Mouse (Mus musculus) kidney, embryonic 16.5 days (tissue): ENCODE results near the gene Itsn1. TPM values are rescaled to one million over a fixed set of nuclear protein-coding genes. Genes with fewer than 3 reads are reported as not detected.

Experiments used
- ATAC-seq: fragments of 200-750 bp; cut with Nextera tagmentation; 2 replicates; pipeline ENCODE4 v1.8.0; 2017; ENCODE audit warnings: moderate TSS enrichment; ENCODE audit not compliant: low FRiP score, low TSS enrichment
- H3K27ac ChIP-seq: fragments of 300-500 bp; sonication (generic); 2 replicates; pipeline ENCODE4 v1.5.1; 2014; ENCODE audit warnings: low read length
- H3K27me3 ChIP-seq: fragments of 300-500 bp; sonication (generic); 2 replicates; pipeline ENCODE4 v1.6.1; 2014; ENCODE audit warnings: low read length, control low read depth, mixed read lengths; ENCODE audit not compliant: insufficient read depth
- H3K36me3 ChIP-seq: fragments of 300-500 bp; sonication (generic); 2 replicates; pipeline ENCODE4 v1.6.1; 2014; ENCODE audit warnings: low read length, control low read depth, mixed read lengths; ENCODE audit not compliant: insufficient read depth
- H3K4me1 ChIP-seq: fragments of 300-500 bp; sonication (generic); 2 replicates; pipeline ENCODE4 v1.6.1; 2014; ENCODE audit warnings: low read length, control low read depth, mixed read lengths; ENCODE audit not compliant: insufficient read depth
- H3K4me2 ChIP-seq: fragments of 300-500 bp; sonication (generic); replicated peaks from 2 replicates; pipeline ENCODE4 v1.6.1; 2014; ENCODE audit warnings: low read depth, low read length
- H3K4me3 ChIP-seq: fragments of 300-500 bp; sonication (generic); 2 replicates; pipeline ENCODE4 v1.5.1; 2014; ENCODE audit warnings: mild to moderate bottlenecking, low read length
- H3K9ac ChIP-seq: fragments of 300-500 bp; sonication (generic); replicated peaks from 2 replicates; pipeline ENCODE4 v1.6.1; 2014; ENCODE audit warnings: low read length
- H3K9me3 ChIP-seq: fragments of 300-500 bp; sonication (generic); 2 replicates; pipeline ENCODE4 v1.6.1; 2016; ENCODE audit warnings: low read length, control low read depth
- WGBS: fragments of 180-500 bp; shearing (Covaris S2); extraction: QIAGEN DNeasy Blood & Tissue Kit; methylation state at CpG from one replicate; pipeline ENCODE4 v1.1.7; 2014; 5-methylcytosine and 5-hydroxymethylcytosine counted together
- polyA plus RNA-seq: library from polyadenylated mRNA; unstranded; fragments of >200 nt; fragmentation: Nextera tagmentation; extraction: Ambion mirVana; gene quantifications from 2 replicates; pipeline ENCODE4 v1.2.1, GENCODE M21; 2015

The Itsn1 gene
- polyA plus RNA-seq, 1 experiment from 2014 or later, result 24.3 TPM

- H3K27ac ChIP-seq, result no peak overlapping the region
- no peak for ATAC-seq
- H3K4me3 ChIP-seq, result no peak overlapping the region
- no peaks in the 10 kb centered on the region for H3K9me3 ChIP-seq
- no peak overlapping the region for H3K4me2 ChIP-seq
- 74% methylated on average over 14 of the region's 14 CpGs for WGBS
- H3K27me3 ChIP-seq, result no peaks in the 10 kb centered on the region
- H3K4me1 ChIP-seq, result peaks cover 35% of the 10 kb centered on the region
- H3K36me3 ChIP-seq, result peaks cover 16% of the 10 kb centered on the region; the same call in 1 of the 2 replicates
- no peak overlapping the region for H3K9ac ChIP-seq
These were observed 112.0 kb downstream of the Itsn1 start for GRCm38 (mm10) chr16:91841026-91841630.

- ATAC-seq, result peak; percentile 77
These were observed 117.1 kb downstream of the Itsn1 start for GRCm38 (mm10) chr16:91846089-91846741.

GRCm38 (mm10) chr16:91847525-91848225 is 118.6 kb downstream of the Itsn1 start:
- Histone ChIP-seq H3K27me3 (no peaks in the 10 kb centered on the region), H3K9me3 (no peaks in the 10 kb centered on the region), H3K27ac (peak overlapping the region; percentile 8; the same call in 1 of the 2 replicates), H3K36me3 (peaks cover 30% of the 10 kb centered on the region), H3K4me2 (no peak overlapping the region), H3K9ac (no peak overlapping the region), H3K4me1 (peaks cover 39% of the 10 kb centered on the region), H3K4me3 (no peak overlapping the region)
- ATAC-seq, result no peak
- WGBS, result 60% methylated on average over 13 of the region's 13 CpGs

More at GRCm38 (mm10) chr16:91846089-91846741, 117.1 kb downstream of the Itsn1 start:
- WGBS, result 29% methylated on average over 10 of the region's 10 CpGs
- Histone ChIP-seq H3K4me3 (no peak overlapping the region), H3K4me1 (peaks cover 36% of the 10 kb centered on the region), H3K9me3 (no peaks in the 10 kb centered on the region), H3K4me2 (no peak overlapping the region), H3K27me3 (no peaks in the 10 kb centered on the region), H3K27ac (peak overlapping the region; percentile 59), H3K9ac (no peak overlapping the region), H3K36me3 (peaks cover 28% of the 10 kb centered on the region; the same call in 1 of the 2 replicates)

- no peak for ATAC-seq
- WGBS, result 90% methylated on average over 9 of the region's 9 CpGs
- H3K9me3 ChIP-seq, result no peaks in the 10 kb centered on the region
- H3K27me3 ChIP-seq, result no peaks in the 10 kb centered on the region
- no peak overlapping the region for H3K27ac ChIP-seq
- peaks cover 36% of the 10 kb centered on the region for H3K36me3 ChIP-seq
- H3K4me3 ChIP-seq, result no peak overlapping the region
- peaks cover 39% of the 10 kb centered on the region for H3K4me1 ChIP-seq
- H3K9ac ChIP-seq, result no peak overlapping the region
- H3K4me2 ChIP-seq, result no peak overlapping the region
These were observed 119.4 kb downstream of the Itsn1 start for GRCm38 (mm10) chr16:91848505-91848904.

GRCm38 (mm10) chr16:91848906-91849603 is 120.0 kb downstream of the Itsn1 start:
- Histone ChIP-seq H3K4me1 (peaks cover 39% of the 10 kb centered on the region), H3K9me3 (no peaks in the 10 kb centered on the region), H3K9ac (no peak overlapping the region), H3K27ac (no peak overlapping the region), H3K4me2 (no peak overlapping the region), H3K27me3 (no peaks in the 10 kb centered on the region), H3K4me3 (no peak overlapping the region), H3K36me3 (peaks cover 36% of the 10 kb centered on the region)
- WGBS, result 83% methylated on average over 7 of the region's 7 CpGs
- ATAC-seq, result no peak

GRCm38 (mm10) chr16:91850175-91850574 is 121.1 kb downstream of the Itsn1 start:
- H3K36me3 ChIP-seq, result peaks cover 40% of the 10 kb centered on the region
- H3K4me2 ChIP-seq, result no peak overlapping the region
- no peaks in the 10 kb centered on the region for H3K27me3 ChIP-seq
- no peak for ATAC-seq
- H3K4me3 ChIP-seq, result no peak overlapping the region
- no peaks in the 10 kb centered on the region for H3K9me3 ChIP-seq
- no peak overlapping the region for H3K27ac ChIP-seq
- no peak overlapping the region for H3K9ac ChIP-seq
- peaks cover 39% of the 10 kb centered on the region for H3K4me1 ChIP-seq
- 87% methylated on average over 3 of the region's 3 CpGs for WGBS

- H3K4me2 ChIP-seq, result no peak overlapping the region
- H3K36me3 ChIP-seq, result peaks cover 40% of the 10 kb centered on the region
- 47% methylated on average over 19 of the region's 19 CpGs for WGBS
- no peaks in the 10 kb centered on the region for H3K9me3 ChIP-seq
- no peak overlapping the region for H3K27ac ChIP-seq
- H3K4me3 ChIP-seq, result no peak overlapping the region
- 0 out of 2 replicates have a peak overlapping the region, but pooled peaks have one; percentile 15 for H3K9ac ChIP-seq
- peak; percentile 58; the same call in 1 of the 2 replicates for ATAC-seq
- H3K27me3 ChIP-seq, result no peaks in the 10 kb centered on the region
- peaks cover 27% of the 10 kb centered on the region for H3K4me1 ChIP-seq
These were observed 122.6 kb downstream of the Itsn1 start for GRCm38 (mm10) chr16:91851456-91852231.

GRCm38 (mm10) chr16:91852753-91853152 is 123.7 kb downstream of the Itsn1 start:
- Histone ChIP-seq H3K4me1 (peaks cover 17% of the 10 kb centered on the region), H3K27me3 (no peaks in the 10 kb centered on the region), H3K4me2 (no peak overlapping the region), H3K36me3 (peaks cover 40% of the 10 kb centered on the region), H3K9me3 (no peaks in the 10 kb centered on the region), H3K27ac (no peak overlapping the region), H3K9ac (no peak overlapping the region), H3K4me3 (no peak overlapping the region)
- WGBS, result 90% methylated on average over 10 of the region's 10 CpGs
- ATAC-seq, result no peak

GRCm38 (mm10) chr16:91853223-91853622 is 124.1 kb downstream of the Itsn1 start:
- Histone ChIP-seq H3K4me1 (0 out of 2 replicates have a peak, but pooled peaks cover 17% of the 10 kb centered on the region), H3K36me3 (peaks cover 37% of the 10 kb centered on the region), H3K27me3 (no peaks in the 10 kb centered on the region), H3K27ac (no peak overlapping the region), H3K4me2 (no peak overlapping the region), H3K9ac (no peak overlapping the region), H3K4me3 (no peak overlapping the region), H3K9me3 (no peaks in the 10 kb centered on the region)
- ATAC-seq, result no peak
- WGBS, result 93% methylated on average over 12 of the region's 12 CpGs
